Mouse (Mus musculus) hindbrain, embryonic 16.5 days (tissue): ENCODE results near the gene Cacna1e. TPM values are rescaled to one million over a fixed set of nuclear protein-coding genes. Genes with fewer than 3 reads are reported as not detected.

ENCODE experiments used
- ATAC-seq: fragments of 200-750 bp; cut with Nextera tagmentation; 2 replicates; pipeline ENCODE4 v1.8.0; 2017; ENCODE audit warnings: moderate TSS enrichment, moderate library complexity
- H3K27ac ChIP-seq: fragments of 300-500 bp; sonication (generic); 2 replicates; pipeline ENCODE4 v1.5.1; 2014; ENCODE audit warnings: low read depth, mild to moderate bottlenecking, control low read depth, low read length, moderate library complexity
- H3K27me3 ChIP-seq: fragments of 300-500 bp; sonication (generic); replicated peaks from 2 replicates; pipeline ENCODE4 v1.6.1; 2014; ENCODE audit warnings: low read length; ENCODE audit not compliant: control insufficient read depth, insufficient read depth
- H3K36me3 ChIP-seq: fragments of 300-500 bp; sonication (generic); 2 replicates; pipeline ENCODE4 v1.6.1; 2014; ENCODE audit warnings: mild to moderate bottlenecking, low read length, moderate library complexity, mixed read lengths; ENCODE audit not compliant: control insufficient read depth, insufficient read depth
- H3K4me1 ChIP-seq: fragments of 300-500 bp; sonication (generic); 2 replicates; pipeline ENCODE4 v1.6.1; 2014; ENCODE audit warnings: low read depth, low read length; ENCODE audit not compliant: control insufficient read depth, insufficient read depth
- H3K4me2 ChIP-seq: fragments of 300-500 bp; sonication (generic); 2 replicates; pipeline ENCODE4 v1.6.1; 2014; ENCODE audit warnings: mild to moderate bottlenecking, low read length, control low read depth, moderate library complexity
- H3K4me3 ChIP-seq: fragments of 300-500 bp; sonication (generic); 2 replicates; pipeline ENCODE4 v1.5.1; 2014; ENCODE audit warnings: mild to moderate bottlenecking, low read length, control low read depth, moderate library complexity
- H3K9ac ChIP-seq: fragments of 300-500 bp; sonication (generic); 2 replicates; pipeline ENCODE4 v1.6.1; 2014; ENCODE audit warnings: low read depth, mild to moderate bottlenecking, control low read depth, low read length, moderate library complexity
- H3K9me3 ChIP-seq: fragments of 300-500 bp; sonication (generic); 2 replicates; pipeline ENCODE4 v1.6.1; 2014; ENCODE audit warnings: mild to moderate bottlenecking, low read length, moderate library complexity; ENCODE audit not compliant: control insufficient read depth
- WGBS: fragments of 180-500 bp; shearing (Covaris S2); extraction: QIAGEN DNeasy Blood & Tissue Kit; methylation state at CpG from one replicate; pipeline ENCODE4 v1.1.7; 2014; 5-methylcytosine and 5-hydroxymethylcytosine counted together
- polyA plus RNA-seq: library from polyadenylated mRNA; unstranded; fragments of >200 nt; fragmentation: Nextera tagmentation; extraction: Ambion mirVana; gene quantifications from 2 replicates; pipeline ENCODE4 v1.2.1, GENCODE M21; 2015

Cacna1e gene
- polyA plus RNA-seq, 1 experiment from 2014 or later = 14.0 TPM

- Histone ChIP-seq H3K4me1 (peaks cover 2% of the 10 kb centered on the region; the same call in 1 of the 2 replicates), H3K36me3 (peaks cover 2% of the 10 kb centered on the region; the same call in 1 of the 2 replicates), H3K27ac (no peak overlapping the region), H3K27me3 (no peaks in the 10 kb centered on the region), H3K9ac (no peak overlapping the region), H3K4me2 (no peak overlapping the region), H3K9me3 (no peaks in the 10 kb centered on the region), H3K4me3 (no peak overlapping the region)
- 64% methylated on average over 19 of the region's 20 CpGs for WGBS
- ATAC-seq = no peak
Measured at GRCm38 (mm10) chr1:154416384-154417155, 467.7 kb downstream of the Cacna1e start.

DNA sequence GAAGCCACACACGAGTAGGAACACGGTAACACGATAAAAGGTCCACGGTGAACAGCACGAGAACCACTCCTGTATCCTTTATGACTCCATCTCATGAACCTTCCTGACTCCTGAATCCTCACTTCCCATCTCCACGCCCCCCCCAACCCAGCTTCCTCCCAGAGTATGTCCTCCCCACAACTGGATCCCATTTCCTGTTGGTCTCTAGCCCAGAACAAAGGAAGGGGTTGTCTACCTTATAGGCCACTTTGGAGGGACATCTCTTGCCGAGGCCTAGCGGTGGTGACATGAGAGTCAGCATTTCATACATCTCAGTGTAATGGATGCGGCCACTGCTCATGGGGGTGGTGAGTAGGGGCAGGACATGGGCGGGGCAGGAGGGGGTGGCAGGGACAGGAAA, 468.5 kb downstream of the Cacna1e start:
- H3K27ac ChIP-seq = no peak overlapping the region
- no peak overlapping the region for H3K9ac ChIP-seq
- H3K4me3 ChIP-seq = no peak overlapping the region
- no peaks in the 10 kb centered on the region for H3K9me3 ChIP-seq
- ATAC-seq = no peak
- H3K27me3 ChIP-seq = no peaks in the 10 kb centered on the region
- peaks cover 4% of the 10 kb centered on the region; the same call in 1 of the 2 replicates for H3K36me3 ChIP-seq
- WGBS = 91% methylated on average over 10 of the region's 10 CpGs
- no peak overlapping the region for H3K4me2 ChIP-seq
- H3K4me1 ChIP-seq = peaks cover 2% of the 10 kb centered on the region; the same call in 1 of the 2 replicates

DNA sequence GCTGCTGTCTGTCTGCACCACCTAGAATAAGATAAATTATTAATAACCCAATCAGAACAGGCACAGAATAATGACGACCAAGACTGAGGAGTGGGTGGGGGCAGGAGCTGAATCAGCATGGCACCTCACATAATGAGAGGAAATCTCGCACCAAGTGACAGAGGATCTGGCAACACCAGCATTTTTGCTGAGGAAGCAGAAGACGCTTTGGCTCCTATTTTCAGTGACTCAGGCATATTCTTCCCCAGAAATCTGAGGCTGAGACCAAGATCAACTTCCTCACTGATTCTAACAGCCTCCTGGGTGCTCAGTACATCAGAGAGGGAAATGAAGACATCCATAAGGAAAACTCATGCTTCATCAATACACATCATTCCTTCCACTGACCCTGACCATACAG, 471.2 kb downstream of the Cacna1e start:
- peaks cover under 1% of the 10 kb centered on the region; the same call in 1 of the 2 replicates for H3K4me1 ChIP-seq
- H3K36me3 ChIP-seq = peaks cover 4% of the 10 kb centered on the region; the same call in 1 of the 2 replicates
- ATAC-seq = no peak
- no peaks in the 10 kb centered on the region for H3K27me3 ChIP-seq
- no peak overlapping the region for H3K9ac ChIP-seq
- no peaks in the 10 kb centered on the region for H3K9me3 ChIP-seq
- H3K4me2 ChIP-seq = no peak overlapping the region
- no peak overlapping the region for H3K4me3 ChIP-seq
- no peak overlapping the region for H3K27ac ChIP-seq
- WGBS = 63% methylated on average over 3 of the region's 3 CpGs

- WGBS = 84% methylated on average over 2 of the region's 2 CpGs
- Histone ChIP-seq H3K27ac (no peak overlapping the region), H3K4me3 (no peak overlapping the region), H3K9ac (no peak overlapping the region), H3K4me1 (no peaks in the 10 kb centered on the region), H3K4me2 (no peak overlapping the region), H3K36me3 (peaks cover 6% of the 10 kb centered on the region; the same call in 1 of the 2 replicates), H3K9me3 (no peaks in the 10 kb centered on the region), H3K27me3 (no peaks in the 10 kb centered on the region)
- no peak for ATAC-seq
Measured at GRCm38 (mm10) chr1:154409051-154409450, 475.2 kb downstream of the Cacna1e start.

DNA sequence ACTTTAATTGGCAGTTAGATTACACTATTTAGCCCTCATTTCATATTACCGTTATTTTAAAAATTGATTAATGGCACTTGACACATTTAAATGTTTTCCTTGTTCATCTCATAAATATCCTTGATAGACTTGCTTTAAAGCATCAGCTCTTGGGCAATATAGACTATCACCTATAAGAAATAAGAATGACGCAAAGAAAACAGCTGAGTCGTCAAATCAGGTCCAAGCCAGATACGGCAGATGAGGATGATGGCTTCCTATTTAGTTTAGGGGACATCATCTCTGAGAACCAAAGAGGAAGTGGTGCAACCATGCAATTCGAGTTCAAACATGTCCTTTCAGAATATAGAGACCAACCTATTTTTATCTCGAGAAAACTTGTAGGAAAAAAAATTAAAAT, 492.3 kb downstream of the Cacna1e start:
- Histone ChIP-seq H3K9me3 (no peaks in the 10 kb centered on the region), H3K27ac (no peak overlapping the region), H3K9ac (no peak overlapping the region), H3K27me3 (no peaks in the 10 kb centered on the region), H3K4me2 (no peak overlapping the region), H3K4me1 (no peaks in the 10 kb centered on the region), H3K4me3 (no peak overlapping the region), H3K36me3 (no peaks in the 10 kb centered on the region)
- no peak for ATAC-seq
- 90% methylated on average over 6 of the region's 6 CpGs for WGBS

Other genes with a start within 250 kb of the Cacna1e start
- 4.5 and 5.5 TPM in 2 replicates for gene Ier5, start 215.1 kb upstream of the Cacna1e start, polyA plus RNA-seq